Mouse (Mus musculus) midbrain, embryonic 16.5 days (tissue): Measurements from ENCODE around the gene Sh3gl2. TPM values are rescaled to one million over a fixed set of nuclear protein-coding genes. Genes with fewer than 3 reads are reported as not detected.

Source experiments
- ATAC-seq: fragments of 200-750 bp; cut with Nextera tagmentation; 2 replicates; pipeline ENCODE4 v1.8.0; 2017; ENCODE audit warnings: moderate TSS enrichment
- H3K27ac ChIP-seq: fragments of 300-500 bp; sonication (generic); 2 replicates; pipeline ENCODE4 v1.5.1; 2014; ENCODE audit warnings: mild to moderate bottlenecking, low read length, mixed read lengths
- H3K27me3 ChIP-seq: fragments of 300-500 bp; sonication (generic); 2 replicates; pipeline ENCODE4 v1.6.1; 2014; ENCODE audit warnings: low read depth, low read length, mixed read lengths; ENCODE audit not compliant: control insufficient read depth, insufficient read depth
- H3K36me3 ChIP-seq: fragments of 300-500 bp; sonication (generic); 2 replicates; pipeline ENCODE4 v1.6.1; 2014; ENCODE audit warnings: mild to moderate bottlenecking, low read length, moderate library complexity, mixed read lengths; ENCODE audit not compliant: control insufficient read depth, insufficient read depth
- H3K4me1 ChIP-seq: fragments of 300-500 bp; sonication (generic); 2 replicates; pipeline ENCODE4 v1.6.1; 2014; ENCODE audit warnings: mild to moderate bottlenecking, low read length, mixed read lengths; ENCODE audit not compliant: control insufficient read depth, insufficient read depth
- H3K4me2 ChIP-seq: fragments of 300-500 bp; sonication (generic); 2 replicates; pipeline ENCODE4 v1.6.1; 2014; ENCODE audit warnings: mild to moderate bottlenecking, low read length, mixed read lengths
- H3K4me3 ChIP-seq: fragments of 300-500 bp; sonication (generic); 2 replicates; pipeline ENCODE4 v1.5.1; 2014; ENCODE audit warnings: low read depth, mild to moderate bottlenecking, low read length, moderate library complexity, mixed read lengths
- H3K9ac ChIP-seq: fragments of 300-500 bp; sonication (generic); 2 replicates; pipeline ENCODE4 v1.6.1; 2014; ENCODE audit warnings: low read depth, low read length, mixed read lengths
- H3K9me3 ChIP-seq: fragments of 300-500 bp; sonication (generic); replicated peaks from 2 replicates; pipeline ENCODE4 v1.6.1; 2014; ENCODE audit warnings: mild to moderate bottlenecking, low read length, mixed read lengths; ENCODE audit not compliant: control insufficient read depth, poor library complexity, severe bottlenecking
- WGBS: fragments of 180-500 bp; shearing (Covaris S2); extraction: QIAGEN DNeasy Blood & Tissue Kit; methylation state at CpG from one replicate; pipeline ENCODE4 v1.1.7; 2014; 5-methylcytosine and 5-hydroxymethylcytosine counted together
- polyA plus RNA-seq: library from polyadenylated mRNA; unstranded; fragments of >200 nt; fragmentation: Nextera tagmentation; extraction: Ambion mirVana; gene quantifications from 2 replicates; pipeline ENCODE4 v1.2.1, GENCODE M21; 2015

The Sh3gl2 gene
- polyA plus RNA-seq, 1 experiment from 2014 or later, result 112 TPM

DNA sequence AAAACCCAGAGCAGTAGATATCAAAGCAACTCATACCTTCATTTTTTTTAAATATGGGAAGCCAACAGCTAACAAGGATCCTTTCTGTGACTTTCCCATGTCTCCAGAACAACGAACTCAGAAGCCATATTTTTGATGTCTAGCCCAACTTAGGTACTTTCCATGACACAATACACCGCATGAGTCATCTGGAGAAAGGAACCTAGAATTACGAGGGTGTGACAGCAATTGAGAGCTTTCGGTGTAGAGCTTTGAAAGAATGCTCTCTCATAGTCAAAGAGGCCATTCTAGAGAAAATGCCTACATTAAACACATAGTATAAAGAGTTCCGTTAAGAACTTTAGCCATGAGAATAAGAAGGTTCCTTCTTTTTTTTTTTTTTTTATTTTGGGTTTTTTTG lies 413.8 kb downstream of the Sh3gl2 start:
- no peak overlapping the region for H3K4me3 ChIP-seq
- no peak for ATAC-seq
- WGBS, result 92% methylated on average over 5 of the region's 5 CpGs
- H3K36me3 ChIP-seq, result no peaks in the 10 kb centered on the region
- no peaks in the 10 kb centered on the region for H3K9me3 ChIP-seq
- no peaks in the 10 kb centered on the region for H3K27me3 ChIP-seq
- H3K9ac ChIP-seq, result no peak overlapping the region
- no peaks in the 10 kb centered on the region for H3K4me1 ChIP-seq
- H3K27ac ChIP-seq, result no peak overlapping the region
- H3K4me2 ChIP-seq, result no peak overlapping the region

DNA sequence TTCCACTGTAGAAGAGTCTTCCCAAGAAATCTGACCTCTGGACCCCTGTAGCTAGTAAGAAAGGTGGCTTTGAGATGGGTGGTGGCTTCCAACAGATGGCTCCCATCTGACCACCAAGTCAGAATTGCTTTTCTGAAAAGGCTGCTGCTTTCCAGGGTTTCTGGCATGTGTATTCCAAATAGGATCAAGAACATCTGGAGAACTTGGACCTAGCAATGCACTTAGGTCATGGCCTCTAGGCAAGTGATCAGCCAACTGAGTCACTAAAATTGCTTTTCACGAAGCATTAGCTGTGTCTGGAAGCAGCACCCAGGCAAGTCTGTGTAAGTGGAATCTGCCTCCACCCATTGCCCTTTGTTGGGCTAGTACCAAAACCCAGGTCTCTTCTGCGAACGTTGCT lies 414.3 kb downstream of the Sh3gl2 start:
- Histone ChIP-seq H3K4me1 (no peaks in the 10 kb centered on the region), H3K27ac (no peak overlapping the region), H3K9me3 (no peaks in the 10 kb centered on the region), H3K36me3 (no peaks in the 10 kb centered on the region), H3K4me3 (no peak overlapping the region), H3K4me2 (no peak overlapping the region), H3K9ac (no peak overlapping the region), H3K27me3 (no peaks in the 10 kb centered on the region)
- ATAC-seq, result no peak
- 92% methylated on average over 3 of the region's 3 CpGs for WGBS

DNA sequence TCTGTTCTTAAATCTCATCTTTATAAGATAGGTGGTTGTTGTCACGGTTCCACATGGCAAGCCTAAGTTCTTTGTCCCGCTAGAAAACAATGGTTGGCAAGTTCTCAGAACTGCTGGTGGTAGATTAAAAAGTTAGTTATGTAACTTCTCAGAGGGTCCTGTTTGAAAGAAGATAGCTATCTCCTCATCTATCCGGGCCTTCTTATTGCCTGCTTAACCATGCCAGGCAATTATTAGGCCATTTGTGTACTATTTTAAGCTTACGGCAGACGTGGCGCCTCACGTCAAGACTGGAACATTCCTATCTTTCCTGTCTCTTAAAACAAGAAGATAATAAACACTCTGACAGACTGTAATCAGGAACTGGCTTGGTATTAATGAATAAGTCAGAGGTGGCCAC lies 424.5 kb downstream of the Sh3gl2 start:
- ATAC-seq, result no peak
- Histone ChIP-seq H3K27ac (no peak overlapping the region), H3K9me3 (no peaks in the 10 kb centered on the region), H3K4me3 (no peak overlapping the region), H3K4me1 (no peaks in the 10 kb centered on the region), H3K4me2 (no peak overlapping the region), H3K27me3 (no peaks in the 10 kb centered on the region), H3K9ac (no peak overlapping the region), H3K36me3 (no peaks in the 10 kb centered on the region)
- 88% methylated on average over 7 of the region's 7 CpGs for WGBS

DNA sequence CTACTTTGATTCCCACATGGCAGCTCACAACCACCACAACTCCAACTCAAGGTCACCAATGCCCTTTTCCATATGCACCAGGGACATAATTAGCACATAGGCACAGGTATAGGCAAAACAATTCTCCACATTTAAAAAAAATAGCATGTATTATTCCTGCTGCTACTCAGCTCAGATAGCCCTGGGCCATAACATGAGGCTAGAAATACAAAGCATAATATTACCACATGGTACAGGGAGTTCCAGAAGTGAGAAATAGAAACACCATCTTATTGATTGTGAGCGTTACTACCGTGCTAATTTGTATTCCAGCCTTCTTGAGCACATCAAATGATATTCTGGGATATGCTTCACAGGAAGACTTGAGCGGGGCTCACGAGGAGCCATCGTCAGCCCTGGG lies 464.3 kb downstream of the Sh3gl2 start:
- Histone ChIP-seq H3K27me3 (no peaks in the 10 kb centered on the region), H3K9ac (no peak overlapping the region), H3K36me3 (no peaks in the 10 kb centered on the region), H3K27ac (no peak overlapping the region), H3K4me1 (0 out of 2 replicates have a peak, but pooled peaks cover 3% of the 10 kb centered on the region), H3K4me3 (no peak overlapping the region), H3K9me3 (no peaks in the 10 kb centered on the region), H3K4me2 (no peak overlapping the region)
- WGBS, result 77% methylated on average over 5 of the region's 5 CpGs
- ATAC-seq, result 0 out of 2 replicates have a peak, but pooled peaks have one; percentile 39

DNA sequence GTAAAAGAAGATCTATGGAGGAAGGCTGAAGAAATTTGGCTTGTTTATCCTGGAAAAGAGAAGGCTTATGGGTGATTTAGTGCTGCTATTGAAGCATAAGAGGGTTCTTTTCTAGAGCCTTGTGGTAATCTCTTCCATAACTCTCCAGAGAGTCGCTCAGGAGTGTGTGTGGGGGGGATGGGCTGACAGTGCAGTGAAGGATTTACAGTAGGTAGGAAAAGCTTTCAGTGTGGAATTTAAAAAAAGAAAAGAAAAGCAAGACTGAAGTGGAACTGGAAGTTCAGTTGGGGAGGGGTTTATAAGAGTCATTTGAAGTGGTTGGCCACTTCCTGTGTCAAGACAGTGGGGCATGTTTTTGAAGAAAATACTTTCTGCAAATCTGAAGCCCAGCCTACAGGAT lies 464.8 kb downstream of the Sh3gl2 start:
- Histone ChIP-seq H3K4me3 (no peak overlapping the region), H3K36me3 (no peaks in the 10 kb centered on the region), H3K27me3 (no peaks in the 10 kb centered on the region), H3K4me2 (no peak overlapping the region), H3K9ac (no peak overlapping the region), H3K27ac (no peak overlapping the region), H3K9me3 (no peaks in the 10 kb centered on the region), H3K4me1 (0 out of 2 replicates have a peak, but pooled peaks cover 3% of the 10 kb centered on the region)
- 67% methylated on average over 1 of the region's 1 CpGs for WGBS
- ATAC-seq, result no peak

DNA sequence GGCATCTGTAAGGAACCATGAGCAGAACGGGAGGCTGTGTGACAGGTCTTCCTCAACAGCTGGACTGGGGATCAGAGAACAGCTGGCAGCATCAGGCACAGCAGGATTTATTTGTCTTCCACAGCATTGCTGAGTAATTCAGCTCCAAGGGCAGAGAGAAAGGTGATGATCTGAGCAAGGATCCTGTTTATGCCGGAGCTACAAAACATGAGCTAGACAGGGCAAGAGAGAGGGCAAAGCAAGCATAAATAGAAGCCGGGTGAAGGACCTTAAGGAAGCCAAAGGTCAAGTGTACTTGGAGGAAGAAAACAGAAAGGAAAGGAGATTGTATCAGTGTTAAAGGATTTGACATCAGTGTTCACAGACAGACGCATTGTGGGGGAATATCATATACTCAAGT lies 467.4 kb downstream of the Sh3gl2 start:
- H3K4me3 ChIP-seq, result no peak overlapping the region
- 0 out of 2 replicates have a peak, but pooled peaks cover 3% of the 10 kb centered on the region for H3K4me1 ChIP-seq
- 52% methylated on average over 4 of the region's 4 CpGs for WGBS
- no peak overlapping the region for H3K27ac ChIP-seq
- no peaks in the 10 kb centered on the region for H3K27me3 ChIP-seq
- H3K4me2 ChIP-seq, result no peak overlapping the region
- H3K9ac ChIP-seq, result no peak overlapping the region
- no peaks in the 10 kb centered on the region for H3K36me3 ChIP-seq
- ATAC-seq, result no peak
- H3K9me3 ChIP-seq, result no peaks in the 10 kb centered on the region

DNA sequence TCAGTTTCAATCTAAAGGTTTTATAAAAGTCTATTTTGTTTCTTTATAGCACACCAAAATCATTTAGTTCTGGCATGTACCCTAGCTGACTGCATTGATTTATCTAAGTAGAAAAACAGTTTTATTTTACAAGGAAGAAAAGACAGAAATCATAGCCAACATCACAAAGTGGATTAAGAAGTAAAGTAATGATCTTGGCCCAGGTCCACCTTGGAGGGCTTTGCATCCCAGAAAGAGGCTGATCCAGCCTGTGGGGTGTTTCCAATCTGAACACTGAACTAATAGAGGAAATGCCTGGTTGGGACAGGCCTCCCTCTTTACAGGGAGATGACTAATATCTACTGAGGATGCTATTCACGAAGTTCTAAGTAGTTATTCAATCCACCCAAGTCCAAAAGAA lies 472.7 kb downstream of the Sh3gl2 start:
- no peak for ATAC-seq
- no peaks in the 10 kb centered on the region for H3K36me3 ChIP-seq
- H3K4me2 ChIP-seq, result no peak overlapping the region
- no peak overlapping the region for H3K9ac ChIP-seq
- H3K4me1 ChIP-seq, result no peaks in the 10 kb centered on the region
- H3K9me3 ChIP-seq, result no peaks in the 10 kb centered on the region
- 56% methylated on average over 1 of the region's 1 CpGs for WGBS
- H3K27ac ChIP-seq, result no peak overlapping the region
- H3K27me3 ChIP-seq, result no peaks in the 10 kb centered on the region
- H3K4me3 ChIP-seq, result no peak overlapping the region

DNA sequence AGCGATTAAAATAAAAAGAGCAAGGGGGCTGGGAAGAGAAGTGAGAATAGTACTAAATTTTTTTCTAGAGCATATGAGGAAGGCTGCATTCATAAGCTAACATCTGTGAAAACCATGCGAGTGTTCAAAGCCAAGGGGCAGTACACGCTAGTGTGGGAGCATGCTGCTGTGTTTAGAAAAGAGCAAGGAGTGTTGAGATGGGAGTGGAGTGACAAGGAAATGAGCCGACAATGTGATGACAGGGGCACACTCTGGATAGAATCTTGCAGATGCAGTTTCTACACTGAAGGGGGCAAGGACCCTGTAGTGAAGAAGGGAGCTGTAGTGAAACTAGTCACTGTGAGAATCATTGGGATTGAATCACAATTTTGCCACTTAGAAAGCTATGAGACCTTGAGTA lies 481.2 kb downstream of the Sh3gl2 start:
- Histone ChIP-seq H3K9ac (no peak overlapping the region), H3K36me3 (no peaks in the 10 kb centered on the region), H3K27ac (no peak overlapping the region), H3K4me3 (no peak overlapping the region), H3K4me1 (no peaks in the 10 kb centered on the region), H3K4me2 (no peak overlapping the region), H3K27me3 (no peaks in the 10 kb centered on the region), H3K9me3 (no peaks in the 10 kb centered on the region)
- WGBS, result 82% methylated on average over 4 of the region's 4 CpGs
- ATAC-seq, result no peak
